Mouse (Mus musculus): ENCODE results near the gene Klrb1c.
"Not testable (repeated sequence)": the region's sequence is repeated elsewhere in the genome, so short reads cannot be mapped to it uniquely, and the experiment has no call there.

The Klrb1c gene

DNA sequence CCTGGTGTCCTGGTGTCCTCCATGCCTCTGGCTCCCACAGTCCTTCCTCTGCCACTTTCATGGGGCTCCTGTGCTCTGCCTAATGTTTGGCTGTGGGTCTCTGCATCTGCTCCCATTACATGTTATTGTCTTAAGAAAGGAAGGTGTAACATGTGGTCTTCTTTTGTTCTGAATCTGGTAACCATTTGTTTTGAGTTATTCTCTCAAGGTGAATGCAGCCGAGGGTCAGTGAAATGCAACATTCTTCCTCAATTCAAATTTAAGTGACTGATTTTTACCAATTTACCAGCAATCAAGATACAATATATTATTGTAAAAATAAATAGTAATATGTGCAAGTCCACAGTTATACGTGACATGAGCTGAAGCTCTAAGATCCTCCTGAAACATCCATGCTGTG lies at the start of gene Klrb1c:
TSS of gene Klrb1c (minus strand) at position 101 of the 400 bp plus-strand sequence.
- DNase-seq (ENCODE audit: extremely low spot score), result no peak

DNA sequence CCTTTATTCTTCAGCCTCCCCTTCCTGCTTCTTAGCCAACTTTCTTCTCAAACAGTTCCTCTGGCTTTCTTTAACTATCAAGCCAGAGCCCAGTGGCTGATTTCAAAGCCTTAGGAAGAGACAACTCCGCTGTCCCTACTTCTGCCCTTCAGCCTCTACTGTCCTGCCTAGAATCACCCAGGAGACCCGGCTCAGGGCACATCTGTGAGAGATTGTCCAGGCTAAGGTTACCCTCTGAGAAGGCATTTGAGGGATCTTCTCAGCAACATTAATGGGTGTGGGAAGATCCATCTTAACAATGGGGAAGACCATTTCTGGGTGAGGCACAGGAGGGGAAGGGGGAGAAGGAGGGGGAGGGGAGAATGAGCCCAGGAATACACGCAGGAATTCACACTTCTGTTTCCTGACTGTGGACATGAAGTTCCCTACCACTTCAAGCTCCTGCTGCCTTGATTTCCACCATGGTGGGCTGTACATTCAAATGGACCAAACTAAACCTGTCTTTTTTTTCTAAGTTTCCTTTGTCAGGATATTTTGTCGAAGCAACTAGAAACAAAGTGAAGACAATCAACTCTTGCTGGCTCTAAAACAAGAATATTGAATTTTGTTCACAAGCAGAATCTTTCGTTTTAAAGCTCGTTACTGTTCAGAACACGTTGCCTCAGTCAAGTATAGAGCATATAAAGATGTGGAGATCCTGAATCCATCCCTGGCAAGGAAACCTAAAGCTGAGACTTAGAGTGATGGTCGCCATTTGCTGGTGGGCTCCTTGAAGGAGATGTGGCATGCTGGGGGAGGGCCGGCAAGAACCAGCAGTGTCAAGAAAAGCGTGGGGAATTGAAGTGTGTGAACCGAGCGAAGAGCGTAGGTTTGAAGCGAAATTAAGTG lies 48.7 kb upstream of the Klrb1c start:
- peak; percentile 72 for DNase-seq (ENCODE audit: extremely low spot score)

DNA sequence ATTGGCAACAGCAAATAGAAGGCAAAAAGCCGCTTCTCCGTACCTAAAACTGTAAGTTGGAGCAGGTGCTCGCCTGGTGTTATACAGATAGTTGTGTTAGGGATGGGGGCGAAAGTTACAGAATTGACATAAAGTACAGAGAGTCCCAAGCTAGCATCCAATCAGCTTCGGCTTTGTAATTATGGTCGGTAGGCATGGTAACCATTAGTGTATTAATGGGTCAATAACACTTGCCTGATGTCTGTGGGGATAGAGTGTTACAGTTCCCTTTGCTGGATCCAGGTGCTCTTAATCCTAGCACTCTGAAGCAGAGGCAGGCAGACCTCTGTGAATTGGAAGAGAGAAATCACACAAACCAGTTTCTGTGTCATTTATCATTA lies 47.9 kb upstream of the Klrb1c start:
- DNase-seq (ENCODE audit: extremely low spot score), result no peak

DNA sequence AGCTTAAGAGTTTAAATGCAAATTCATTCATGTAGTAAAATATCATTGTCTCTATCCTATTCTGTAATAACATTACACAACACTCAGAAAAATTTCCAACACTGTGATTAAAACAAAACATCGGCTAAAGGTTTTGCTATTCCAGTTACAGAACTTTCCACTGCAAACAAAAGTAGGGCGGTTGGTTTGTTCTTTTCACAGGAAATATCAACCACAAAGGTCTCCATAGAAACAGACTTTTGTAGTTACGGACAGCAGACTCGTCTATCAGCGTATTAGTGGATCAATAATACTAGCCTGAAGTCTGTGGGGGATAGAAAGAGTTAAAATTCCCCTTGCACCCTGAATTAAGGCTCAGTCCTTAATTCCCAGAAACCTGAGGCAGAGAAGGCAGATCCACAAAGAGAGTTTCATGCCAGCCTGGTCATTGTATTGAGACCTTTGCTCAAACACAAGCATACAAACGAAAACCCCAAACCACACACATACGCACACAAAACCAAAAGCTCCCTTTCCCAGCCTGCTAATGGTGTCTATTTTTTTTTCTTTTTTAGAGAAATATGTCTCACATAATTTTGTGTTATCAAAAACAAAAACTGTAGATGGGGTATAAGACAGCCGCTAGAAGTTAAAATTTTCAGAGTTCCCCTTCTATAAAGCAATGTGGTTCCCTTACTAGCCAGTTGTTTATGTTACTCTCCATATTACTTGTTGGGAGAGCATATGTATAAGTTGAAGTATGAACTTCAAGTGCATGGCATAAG lies 47.4 kb upstream of the Klrb1c start:
- no peak for DNase-seq (ENCODE audit: extremely low spot score)

DNA sequence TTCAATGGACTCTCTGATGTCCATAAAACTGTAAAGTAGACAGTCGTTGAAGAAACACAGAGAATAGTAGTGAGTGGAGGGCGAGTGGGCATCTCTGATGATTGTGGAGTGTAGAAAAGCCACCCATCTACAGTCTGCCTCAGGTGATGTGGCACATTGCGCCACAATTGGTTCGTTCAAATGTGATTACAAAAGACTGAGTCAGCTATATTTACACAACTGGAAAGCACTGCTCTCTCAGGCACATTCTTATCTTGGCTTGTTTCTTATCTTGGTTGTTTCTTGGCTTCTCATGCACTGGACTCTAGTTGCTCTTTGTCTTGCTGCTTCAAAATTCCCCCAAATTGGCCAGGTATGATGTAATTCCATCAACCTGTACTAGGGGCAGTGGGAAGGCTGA lies 46.6 kb upstream of the Klrb1c start:
- no peak for DNase-seq (ENCODE audit: extremely low spot score)

DNA sequence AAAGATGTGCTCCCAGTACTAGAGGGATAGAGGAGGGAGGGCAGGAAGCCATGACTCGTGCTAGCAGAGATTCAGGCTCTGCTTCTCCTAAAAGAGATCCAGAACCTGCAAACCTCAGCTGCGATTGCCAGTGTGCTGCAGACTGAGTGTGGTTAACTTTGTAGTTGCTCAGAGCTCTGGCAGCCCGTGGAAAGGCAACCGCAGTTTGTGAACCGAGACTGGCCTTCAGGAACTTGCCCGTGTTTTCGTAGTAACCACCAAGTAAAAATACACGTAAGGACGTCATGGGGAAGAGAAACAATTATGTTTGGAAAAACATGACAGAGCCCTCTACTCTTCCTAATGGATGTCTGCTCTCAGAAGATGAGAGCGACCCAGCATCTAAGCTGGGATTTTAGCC lies 44.0 kb upstream of the Klrb1c start:
- DNase-seq (ENCODE audit: extremely low spot score), result no peak

DNA sequence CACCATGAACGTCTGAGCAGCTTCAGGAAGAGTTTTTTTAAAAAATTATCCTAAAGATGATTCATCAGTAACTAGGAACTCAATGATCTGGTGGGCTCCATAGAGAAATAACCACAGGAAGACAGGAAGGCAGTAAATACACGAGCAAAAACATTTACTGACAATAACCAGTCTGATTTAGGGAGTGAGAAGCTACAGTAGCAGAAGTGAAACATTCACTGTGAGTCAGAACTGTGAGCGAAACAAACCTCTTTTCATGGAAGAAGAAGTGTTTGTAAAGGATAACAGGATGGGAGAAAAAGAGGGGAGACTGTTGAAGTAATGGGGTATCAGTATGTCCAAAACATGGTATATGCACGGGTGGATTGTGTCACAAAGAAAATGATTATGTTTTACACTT lies 40.8 kb upstream of the Klrb1c start:
- DNase-seq (ENCODE audit: extremely low spot score), result no peak

DNA sequence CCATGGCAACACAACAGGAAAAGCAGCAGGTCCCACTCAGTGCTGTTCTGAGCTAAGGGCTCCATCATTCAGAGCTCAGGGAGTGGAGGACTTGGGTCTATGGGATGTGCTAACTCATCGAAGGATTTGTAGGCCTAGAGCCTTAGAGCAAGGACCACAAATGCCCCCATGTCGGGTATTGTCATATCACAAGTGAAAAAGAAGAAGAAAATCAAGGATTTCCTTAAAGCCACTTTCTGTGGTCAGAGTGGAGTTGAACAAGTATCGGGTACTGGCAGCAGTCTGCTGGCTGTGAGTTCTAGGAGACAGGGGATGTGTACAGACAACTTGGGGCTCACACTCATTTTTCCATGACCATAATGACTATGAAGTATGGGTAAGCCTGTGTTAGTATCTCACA lies 37.8 kb upstream of the Klrb1c start:
- DNase-seq (ENCODE audit: extremely low spot score), result no peak

DNA sequence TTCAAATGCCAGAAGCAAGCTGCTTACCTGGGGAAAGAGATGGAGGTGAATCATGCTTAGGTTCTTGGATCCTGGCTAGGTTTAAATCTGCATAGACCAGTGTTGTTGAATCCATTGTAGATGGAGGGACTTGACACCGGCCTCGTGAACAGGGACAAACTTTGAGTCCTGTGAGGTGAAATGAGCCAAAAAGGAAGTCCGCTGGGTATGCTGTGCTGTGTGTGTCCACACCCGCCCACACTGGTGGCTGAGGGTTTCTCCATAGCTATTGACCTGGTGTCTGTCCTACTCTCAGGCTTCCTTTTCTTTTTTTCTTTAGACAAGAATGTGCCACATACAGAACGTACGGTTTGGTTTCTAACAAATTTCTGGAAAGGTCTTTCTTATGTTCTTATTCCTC lies 37.1 kb upstream of the Klrb1c start, which contains the start of the genes Gm44511 and Klrb1b:
TSS of gene Gm44511 (minus strand) at position 184 of the 400 bp plus-strand sequence.
TSS of gene Klrb1b (minus strand) at position 200 of the 400 bp plus-strand sequence.
- no peak for DNase-seq (ENCODE audit: extremely low spot score)

DNA sequence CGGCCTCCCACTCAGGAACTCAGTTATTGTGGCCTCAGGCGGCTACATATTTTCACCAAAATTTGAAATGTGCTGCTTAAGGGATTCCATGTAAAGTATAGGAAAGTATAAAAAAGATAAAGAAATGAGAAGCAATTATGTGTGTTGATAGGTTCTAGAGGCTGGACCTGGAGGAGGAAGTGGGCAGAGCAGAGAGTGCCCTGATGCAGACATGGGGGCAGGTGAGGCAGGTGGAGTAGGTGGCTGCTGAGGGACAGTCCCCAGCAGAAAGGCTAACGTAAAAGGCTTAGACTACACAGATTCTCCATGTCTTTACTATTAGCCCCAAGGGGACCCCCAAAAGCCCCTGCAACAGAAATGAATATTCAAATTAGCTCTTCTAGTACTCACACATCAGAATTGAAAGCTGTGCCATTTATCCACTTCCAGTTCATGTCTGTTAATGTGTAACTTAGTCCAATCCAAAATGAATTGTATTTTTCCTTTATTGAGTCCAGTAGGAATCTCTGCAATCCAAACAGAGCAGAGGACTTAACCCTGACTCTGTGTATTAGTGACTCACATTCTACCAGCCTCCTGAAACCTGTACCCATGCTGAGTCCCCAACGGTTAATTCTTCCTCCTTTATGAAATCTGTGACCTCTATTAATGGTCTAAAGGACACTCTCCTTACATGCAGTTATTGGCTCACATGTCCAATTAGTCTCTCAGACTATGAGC lies 29.2 kb upstream of the Klrb1c start:
- DNase-seq (ENCODE audit: extremely low spot score), result no peak

DNA sequence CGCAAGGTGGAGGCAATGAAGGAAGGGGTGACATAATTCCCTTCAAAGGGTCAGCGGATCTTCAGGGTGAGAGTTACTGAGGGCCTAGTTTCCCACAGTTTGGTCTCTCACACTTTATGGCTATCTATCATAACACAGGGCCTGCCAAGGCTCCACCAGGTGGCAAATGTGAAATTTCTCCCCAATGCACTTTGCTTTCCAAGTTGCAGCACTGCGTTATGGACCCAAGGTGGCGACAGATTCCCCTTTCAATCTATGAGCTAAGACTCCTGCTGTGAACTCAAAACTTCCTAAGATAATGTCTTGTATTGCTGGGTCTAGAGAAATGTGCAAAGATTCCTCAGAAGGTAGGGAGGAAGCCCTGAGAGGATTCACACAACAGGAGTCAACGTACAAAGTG lies 19.5 kb upstream of the Klrb1c start:
- no peak for DNase-seq (ENCODE audit: extremely low spot score)

DNA sequence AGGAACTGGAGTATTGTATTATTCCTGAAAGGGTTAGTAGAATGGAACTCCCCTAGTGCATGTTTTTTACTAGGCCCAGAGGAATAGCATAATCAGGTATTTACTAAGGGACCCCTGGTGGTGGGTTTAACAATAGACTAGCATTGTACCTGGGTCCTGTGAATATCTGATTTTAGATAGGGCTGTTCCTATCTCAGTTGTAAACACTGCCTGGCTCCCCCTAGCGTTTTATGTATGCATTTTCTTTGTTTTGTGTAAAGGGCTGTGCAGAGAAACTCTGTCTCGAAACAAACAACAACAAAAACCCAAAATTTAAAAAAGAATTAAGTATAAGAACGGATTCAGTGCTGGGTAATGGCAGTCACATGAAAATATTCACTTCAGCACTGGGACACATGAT lies 18.0 kb upstream of the Klrb1c start:
- DNase-seq (ENCODE audit: extremely low spot score), result no peak

DNA sequence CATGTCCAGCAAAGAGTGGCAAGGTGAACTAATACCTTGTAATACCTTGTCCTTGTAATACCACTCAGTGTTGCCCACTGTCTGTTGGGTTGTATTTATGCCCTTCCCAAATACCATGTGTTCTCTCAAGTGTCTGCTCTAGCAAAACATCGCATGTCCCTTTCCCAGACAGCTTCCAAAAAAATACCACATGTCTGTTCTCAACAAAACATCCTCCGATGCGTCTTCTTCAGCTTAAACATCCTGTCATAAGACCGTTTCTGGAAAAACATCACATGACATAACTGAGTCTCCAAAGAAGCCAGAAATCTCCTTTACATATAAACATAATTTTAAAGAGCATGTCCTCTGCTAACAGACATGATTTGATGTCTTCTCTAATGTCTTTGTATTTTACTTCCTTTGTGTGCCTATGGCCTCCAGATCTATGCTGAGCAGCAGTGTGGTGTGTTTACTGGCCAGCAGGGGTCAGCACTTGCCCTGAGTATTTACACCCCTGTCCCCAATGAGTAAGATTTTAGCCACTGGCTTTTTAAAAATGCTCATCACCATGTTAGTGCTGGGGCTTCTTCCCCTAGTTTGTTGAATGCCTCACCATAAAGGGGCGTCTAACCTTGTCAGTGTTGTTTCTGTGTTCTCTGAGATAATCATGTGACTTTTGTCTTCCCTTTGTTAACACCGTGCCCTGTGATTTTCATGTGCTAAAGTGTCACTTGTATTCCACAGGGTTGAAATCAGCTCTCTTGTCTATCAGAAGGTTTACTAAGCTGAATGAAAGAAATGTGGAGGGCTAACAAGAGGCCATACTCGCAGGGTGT lies 16.0 kb upstream of the Klrb1c start:
- peak; percentile 56 for DNase-seq (ENCODE audit: extremely low spot score)

DNA sequence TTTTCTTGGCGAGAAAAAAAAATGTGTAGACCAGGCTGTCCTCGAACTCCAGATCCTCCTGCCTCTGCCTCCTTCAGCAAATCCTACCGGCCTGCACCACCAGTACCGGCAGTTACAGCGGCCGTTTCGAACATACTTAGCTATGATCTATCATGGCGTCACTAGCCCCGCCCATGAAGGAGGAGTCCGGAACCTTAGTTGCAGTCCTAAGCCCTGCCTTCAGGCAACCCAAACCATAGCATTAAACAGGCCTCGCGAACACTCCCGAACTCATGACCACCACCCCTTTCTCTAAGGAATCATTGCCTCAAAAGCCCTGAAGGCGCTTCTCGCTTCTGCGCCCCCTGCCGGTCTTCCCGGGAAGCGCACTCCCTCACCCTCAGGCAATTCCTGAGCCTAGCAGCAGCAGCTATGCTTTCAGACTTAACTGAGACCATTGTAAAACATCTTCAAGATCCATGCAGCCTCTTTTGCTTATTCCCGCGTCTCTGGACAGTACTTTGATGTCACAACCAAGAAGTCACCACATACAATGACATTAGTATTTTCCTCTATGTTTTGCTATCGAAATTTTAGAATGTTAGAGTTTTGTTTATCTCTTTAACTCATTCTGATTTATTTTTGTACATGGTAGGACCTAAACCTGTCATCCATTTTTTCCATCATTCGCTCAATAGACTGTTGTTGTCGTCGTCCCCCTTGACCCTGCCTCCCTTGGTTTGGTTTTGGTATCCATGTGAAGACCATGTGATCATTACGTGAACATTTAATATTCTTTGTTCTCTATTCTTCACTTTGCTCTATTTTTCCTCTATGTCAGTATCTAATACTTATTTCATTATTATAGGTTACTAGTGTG lies 14.2 kb upstream of the Klrb1c start:
- DNase-seq (ENCODE audit: extremely low spot score), result peak; percentile 99

DNA sequence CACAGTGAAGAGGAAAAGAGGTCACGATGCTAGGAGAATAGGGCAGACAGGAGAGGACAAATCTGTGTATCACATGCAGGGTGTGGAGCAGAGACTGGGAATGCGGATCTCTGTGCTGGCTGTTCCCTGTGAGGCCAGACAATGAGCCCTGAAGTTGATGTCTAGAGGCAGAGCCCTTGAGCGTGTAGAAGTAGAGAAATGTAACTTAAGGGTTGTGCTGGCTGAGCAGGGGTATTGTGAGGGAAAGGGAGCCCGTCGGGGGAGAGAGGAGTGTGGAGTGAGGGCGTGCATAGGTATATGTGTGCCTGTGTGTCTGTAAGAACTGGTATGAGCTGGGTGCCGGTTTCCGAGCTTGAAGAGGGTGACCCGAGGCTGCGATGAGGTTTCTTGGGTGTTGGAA lies 13.5 kb upstream of the Klrb1c start:
- no peak for DNase-seq (ENCODE audit: extremely low spot score)

DNA sequence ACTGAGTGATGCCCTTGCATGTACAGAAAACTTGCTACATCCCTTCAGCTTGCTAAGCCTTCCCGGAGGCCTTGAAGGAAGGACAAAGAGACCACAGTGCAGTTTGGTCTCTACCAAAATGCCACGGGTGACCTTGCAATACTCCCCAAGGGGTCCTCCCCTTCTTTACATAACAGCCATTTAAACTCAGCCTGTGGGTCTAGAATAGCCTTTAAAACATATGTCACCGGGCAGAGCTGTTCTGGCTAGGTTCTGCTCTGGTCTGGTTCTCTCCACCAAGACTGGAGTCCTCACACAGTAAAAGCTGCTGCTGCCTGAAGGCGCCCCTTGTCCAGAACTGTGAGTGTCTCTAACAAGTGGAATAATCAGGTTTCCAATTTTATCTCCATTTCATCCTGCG lies 11.7 kb upstream of the Klrb1c start:
- not testable (repeated sequence) for DNase-seq (ENCODE audit: extremely low spot score)

DNA sequence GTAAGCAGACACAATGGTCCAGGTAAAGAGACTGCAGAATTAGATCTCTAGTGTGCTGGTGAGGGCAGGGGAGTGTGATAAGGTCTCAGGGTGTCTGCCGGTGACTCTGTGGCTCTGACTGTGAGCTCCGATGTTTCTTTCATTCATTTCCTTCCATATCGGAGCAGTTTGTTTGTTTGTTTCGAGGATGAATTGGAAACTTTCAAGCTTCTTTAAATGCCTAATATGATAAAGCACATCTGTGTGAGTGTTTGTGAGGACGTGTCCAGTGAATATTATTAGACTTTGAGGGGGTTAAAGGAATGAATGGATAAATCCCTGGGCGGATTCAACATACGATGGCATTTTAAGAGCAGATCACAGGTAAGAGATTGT lies 10.9 kb upstream of the Klrb1c start:
- no peak for DNase-seq (ENCODE audit: extremely low spot score)

DNA sequence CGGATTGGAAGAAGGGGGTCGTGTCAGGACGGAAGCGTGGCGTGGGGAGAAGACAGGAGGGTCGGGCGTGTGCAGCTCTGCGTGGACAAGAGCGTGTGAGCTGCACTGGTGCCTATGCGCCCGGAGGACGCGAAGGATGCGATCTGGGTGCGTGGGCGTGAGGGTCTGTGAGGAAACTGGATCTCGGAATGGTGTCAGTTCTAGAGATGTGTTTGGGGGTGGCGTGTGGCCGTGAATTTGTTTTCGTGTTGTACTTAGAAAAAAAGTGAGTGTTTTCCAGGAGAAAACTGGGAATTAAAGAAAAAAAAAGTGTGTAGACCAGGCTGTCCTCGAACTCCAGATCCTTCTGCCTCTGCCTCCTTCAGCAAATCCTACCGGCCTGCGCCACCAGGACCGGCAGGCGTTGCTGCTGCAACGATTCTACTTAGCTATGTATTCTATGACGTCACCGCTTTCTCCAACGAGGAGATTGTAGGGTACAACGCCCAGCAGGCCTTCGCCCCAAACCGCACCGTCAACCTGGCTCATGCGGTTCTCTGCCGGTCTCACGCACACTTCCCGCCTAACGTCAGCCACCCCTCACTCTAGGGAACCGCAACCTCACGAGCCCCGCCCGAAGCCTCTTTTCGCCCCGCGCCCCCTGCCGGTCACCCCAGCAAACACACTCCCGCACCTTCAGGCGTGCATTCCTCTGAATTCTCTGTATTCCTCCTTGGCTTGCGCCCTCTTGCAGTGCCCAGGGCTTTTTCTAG lies 10.3 kb upstream of the Klrb1c start:
- DNase-seq (ENCODE audit: extremely low spot score), result peak; percentile 94

DNA sequence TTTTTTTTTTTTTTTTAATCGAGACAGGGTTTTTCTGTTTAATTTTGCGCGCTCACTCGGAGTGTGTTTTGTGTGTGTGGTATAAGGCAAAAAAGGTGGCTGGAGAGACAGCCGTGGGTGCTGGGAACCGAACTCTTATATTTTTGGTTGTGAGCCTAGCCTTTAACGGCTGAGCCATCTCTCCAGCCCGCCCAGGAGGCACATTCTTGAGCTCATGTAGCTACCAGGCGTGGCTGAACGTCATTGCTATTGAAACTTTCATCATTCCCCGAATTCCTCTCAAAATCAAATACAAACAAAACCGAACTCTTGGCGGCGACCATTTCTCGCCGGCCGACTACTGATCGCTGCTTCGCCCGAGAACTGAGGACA lies 9.7 kb upstream of the Klrb1c start:
- peak; percentile 93 for DNase-seq (ENCODE audit: extremely low spot score)
